Mouse (Mus musculus): ENCODE results near the gene Tbc1d22a.

The Tbc1d22a gene

GRCm38 (mm10) chr15:86283238-86283637 is 69.0 kb downstream of the Tbc1d22a start:
- DNase-seq = no peak

GRCm38 (mm10) chr15:86285296-86285695 is 71.0 kb downstream of the Tbc1d22a start:
- DNase-seq = no peak

GRCm38 (mm10) chr15:86290074-86290473 is 75.8 kb downstream of the Tbc1d22a start:
- DNase-seq = peak; percentile 39

- DNase-seq = no peak
These were observed 78.0 kb downstream of the Tbc1d22a start for GRCm38 (mm10) chr15:86292288-86292687.

GRCm38 (mm10) chr15:86294426-86294825 is 80.2 kb downstream of the Tbc1d22a start:
- no peak for DNase-seq

- DNase-seq = no peak
These were observed 81.5 kb downstream of the Tbc1d22a start for GRCm38 (mm10) chr15:86295722-86296288.

- DNase-seq = peak; percentile 60
These were observed 83.0 kb downstream of the Tbc1d22a start for GRCm38 (mm10) chr15:86297281-86297680.

- no peak for DNase-seq
These were observed 89.6 kb downstream of the Tbc1d22a start for GRCm38 (mm10) chr15:86303876-86304275.

- no peak for DNase-seq
These were observed 90.6 kb downstream of the Tbc1d22a start for GRCm38 (mm10) chr15:86304861-86305260.

GRCm38 (mm10) chr15:86305290-86305689 is 91.0 kb downstream of the Tbc1d22a start:
- no peak for DNase-seq

GRCm38 (mm10) chr15:86309213-86309829 is 95.1 kb downstream of the Tbc1d22a start:
- DNase-seq = peak; percentile 60

- DNase-seq = no peak
These were observed 106.7 kb downstream of the Tbc1d22a start for GRCm38 (mm10) chr15:86320803-86321510.

GRCm38 (mm10) chr15:86326341-86326740 is 112.1 kb downstream of the Tbc1d22a start:
- DNase-seq = no peak

GRCm38 (mm10) chr15:86329911-86330310 is 115.7 kb downstream of the Tbc1d22a start:
- DNase-seq = no peak

GRCm38 (mm10) chr15:86330454-86330853 is 116.2 kb downstream of the Tbc1d22a start:
- no peak for DNase-seq

GRCm38 (mm10) chr15:86331501-86332245 is 117.4 kb downstream of the Tbc1d22a start:
- DNase-seq = no peak

GRCm38 (mm10) chr15:86333176-86333575 is 118.9 kb downstream of the Tbc1d22a start:
- no peak for DNase-seq

GRCm38 (mm10) chr15:86333606-86334005 is 119.3 kb downstream of the Tbc1d22a start:
- no peak for DNase-seq

- no peak for DNase-seq
These were observed 120.0 kb downstream of the Tbc1d22a start for GRCm38 (mm10) chr15:86334276-86334675.

GRCm38 (mm10) chr15:86334745-86335144 is 120.5 kb downstream of the Tbc1d22a start:
- no peak for DNase-seq

- DNase-seq = no peak
These were observed 121.5 kb downstream of the Tbc1d22a start for GRCm38 (mm10) chr15:86335781-86336180.

- no peak for DNase-seq
These were observed 123.5 kb downstream of the Tbc1d22a start for GRCm38 (mm10) chr15:86337726-86338125.

GRCm38 (mm10) chr15:86339736-86340135 is 125.5 kb downstream of the Tbc1d22a start:
- no peak for DNase-seq
